Mouse (Mus musculus) liver, embryonic 12.5 days (tissue): ENCODE data around the gene Lbx2. TPM values are rescaled to one million over a fixed set of nuclear protein-coding genes. Genes with fewer than 3 reads are reported as not detected.
A peak's percentile ranks its signal among the peaks of the same experiment; 100 is the strongest.

Source experiments
- ATAC-seq: fragments of 200-750 bp; cut with Nextera tagmentation; 2 replicates; pipeline ENCODE4 v1.8.0; 2017; ENCODE audit warnings: moderate number of reproducible peaks, mild to moderate bottlenecking, moderate library complexity
- H3K27ac ChIP-seq: fragments of 300-500 bp; sonication (generic); 2 replicates; pipeline ENCODE4 v1.5.1; 2016; ENCODE audit warnings: mild to moderate bottlenecking
- H3K27me3 ChIP-seq: fragments of 300-500 bp; sonication (generic); replicated peaks from 2 replicates; pipeline ENCODE4 v1.6.1; 2016; ENCODE audit warnings: mild to moderate bottlenecking, moderate library complexity
- H3K36me3 ChIP-seq: fragments of 300-500 bp; sonication (generic); 2 replicates; pipeline ENCODE4 v1.6.1; 2016; ENCODE audit warnings: mild to moderate bottlenecking, moderate library complexity
- H3K4me1 ChIP-seq: fragments of 300-500 bp; sonication (generic); 2 replicates; pipeline ENCODE4 v1.6.1; 2016
- H3K4me2 ChIP-seq: fragments of 300-500 bp; sonication (generic); 2 replicates; pipeline ENCODE4 v1.6.1; 2016; ENCODE audit warnings: mild to moderate bottlenecking, moderate library complexity
- H3K4me3 ChIP-seq: fragments of 300-500 bp; sonication (generic); 2 replicates; pipeline ENCODE4 v1.5.1; 2016; ENCODE audit warnings: mild to moderate bottlenecking, moderate library complexity
- H3K9ac ChIP-seq: fragments of 300-500 bp; sonication (generic); 2 replicates; pipeline ENCODE4 v1.6.1; 2016; ENCODE audit warnings: mild to moderate bottlenecking, moderate library complexity
- H3K9me3 ChIP-seq: fragments of 300-500 bp; sonication (generic); replicated peaks from 2 replicates; pipeline ENCODE4 v1.6.1; 2016; ENCODE audit warnings: mild to moderate bottlenecking, moderate library complexity
- WGBS: fragments of 180-500 bp; shearing (Covaris S2); methylation state at CpG from one replicate; pipeline ENCODE4 v1.1.7; 2016; ENCODE audit not compliant: insufficient replicate concordance; 5-methylcytosine and 5-hydroxymethylcytosine counted together
- polyA plus RNA-seq: library from polyadenylated mRNA; unstranded; fragments of >200 nt; fragmentation: Nextera tagmentation; extraction: Ambion mirVana; gene quantifications from 2 replicates; pipeline ENCODE4 v1.2.1, GENCODE M21; 2016

The Lbx2 gene
- polyA plus RNA-seq, 1 experiment from 2014 or later: 0.25 TPM

- Histone ChIP-seq H3K27me3 (no peaks in the 10 kb centered on the region), H3K9ac (peak overlapping the region; percentile 96), H3K9me3 (no peaks in the 10 kb centered on the region), H3K4me1 (peaks cover 77% of the 10 kb centered on the region), H3K27ac (peak overlapping the region; percentile 88), H3K4me3 (peak overlapping the region; percentile 86), H3K4me2 (peak overlapping the region; percentile 95), H3K36me3 (peaks cover 34% of the 10 kb centered on the region)
- WGBS: 71% methylated on average over 11 of the region's 11 CpGs
- no peak for ATAC-seq
Observed at GRCm38 (mm10) chr6:83116373-83117164, 30.4 kb downstream of the Lbx2 start.

GRCm38 (mm10) chr6:83117165-83117438, 30.9 kb downstream of the Lbx2 start:
- no peak for ATAC-seq
- Histone ChIP-seq H3K4me1 (peaks cover 73% of the 10 kb centered on the region), H3K9ac (peak overlapping the region; percentile 96; the same call in 1 of the 2 replicates), H3K4me3 (no peak overlapping the region), H3K27me3 (no peaks in the 10 kb centered on the region), H3K9me3 (no peaks in the 10 kb centered on the region), H3K4me2 (peak overlapping the region; percentile 95), H3K36me3 (peaks cover 33% of the 10 kb centered on the region), H3K27ac (peak overlapping the region; percentile 88; the same call in 1 of the 2 replicates)
- WGBS: 87% methylated on average over 4 of the region's 4 CpGs

- H3K27ac ChIP-seq: 0 out of 2 replicates have a peak overlapping the region, but pooled peaks have one; percentile 42
- no peak overlapping the region for H3K9ac ChIP-seq
- H3K27me3 ChIP-seq: no peaks in the 10 kb centered on the region
- no peaks in the 10 kb centered on the region for H3K9me3 ChIP-seq
- H3K4me2 ChIP-seq: peak overlapping the region; percentile 95; the same call in 1 of the 2 replicates
- ATAC-seq: no peak
- H3K4me1 ChIP-seq: peaks cover 74% of the 10 kb centered on the region
- peaks cover 33% of the 10 kb centered on the region for H3K36me3 ChIP-seq
- no peak overlapping the region for H3K4me3 ChIP-seq
- 85% methylated on average over 13 of the region's 13 CpGs for WGBS
Observed at GRCm38 (mm10) chr6:83117616-83118015, 31.4 kb downstream of the Lbx2 start.

GRCm38 (mm10) chr6:83118369-83118768, 32.2 kb downstream of the Lbx2 start:
- Histone ChIP-seq H3K36me3 (peaks cover 38% of the 10 kb centered on the region), H3K27me3 (no peaks in the 10 kb centered on the region), H3K4me3 (no peak overlapping the region), H3K27ac (peak overlapping the region; percentile 0; the same call in 1 of the 2 replicates), H3K4me2 (no peak overlapping the region), H3K4me1 (peaks cover 80% of the 10 kb centered on the region), H3K9ac (no peak overlapping the region), H3K9me3 (no peaks in the 10 kb centered on the region)
- ATAC-seq: no peak
- WGBS: 79% methylated on average over 11 of the region's 11 CpGs

GRCm38 (mm10) chr6:83118825-83119733, 32.9 kb downstream of the Lbx2 start:
- peaks cover 80% of the 10 kb centered on the region for H3K4me1 ChIP-seq

GRCm38 (mm10) chr6:83119734-83120051, 33.5 kb downstream of the Lbx2 start:
- Histone ChIP-seq H3K9ac (peak overlapping the region; percentile 88), H3K4me1 (peaks cover 79% of the 10 kb centered on the region), H3K4me2 (peak overlapping the region; percentile 95), H3K27me3 (no peaks in the 10 kb centered on the region), H3K27ac (peak overlapping the region; percentile 96), H3K4me3 (peak overlapping the region; percentile 74), H3K9me3 (no peaks in the 10 kb centered on the region), H3K36me3 (peaks cover 42% of the 10 kb centered on the region)
- 77% methylated on average over 7 of the region's 7 CpGs for WGBS
- ATAC-seq: no peak

More at GRCm38 (mm10) chr6:83118825-83119733, 32.9 kb downstream of the Lbx2 start:
- no peaks in the 10 kb centered on the region for H3K27me3 ChIP-seq
- ATAC-seq: no peak
- peaks cover 42% of the 10 kb centered on the region for H3K36me3 ChIP-seq
- H3K9ac ChIP-seq: peak overlapping the region; percentile 88; the same call in 1 of the 2 replicates
- peak overlapping the region; percentile 96 for H3K27ac ChIP-seq
- peak overlapping the region; percentile 95 for H3K4me2 ChIP-seq
- no peaks in the 10 kb centered on the region for H3K9me3 ChIP-seq
- WGBS: 67% methylated on average over 14 of the region's 14 CpGs
- H3K4me3 ChIP-seq: 0 out of 2 replicates have a peak overlapping the region, but pooled peaks have one; percentile 74

GRCm38 (mm10) chr6:83120930-83121862, 35.0 kb downstream of the Lbx2 start, which contains the start of gene Wbp1:
Gene Wbp1, minus strand, starts transcription at chr6:83121559.
- H3K27me3 ChIP-seq: no peaks in the 10 kb centered on the region
- peaks cover 42% of the 10 kb centered on the region for H3K36me3 ChIP-seq
- no peaks in the 10 kb centered on the region for H3K9me3 ChIP-seq
- peak within 1 kb of the TSS; percentile 96 for H3K27ac ChIP-seq
- H3K9ac ChIP-seq: peak within 1 kb of the TSS; percentile 88
- peak within 1 kb of the TSS; percentile 74 for H3K4me3 ChIP-seq
- H3K4me1 ChIP-seq: peaks cover 78% of the 10 kb centered on the region
- H3K4me2 ChIP-seq: peak within 1 kb of the TSS; percentile 95
- WGBS: under 1% methylated on average over 38 of the region's 38 CpGs
- peak; percentile 90 for ATAC-seq

- ATAC-seq: peak; percentile 40
- H3K4me1 ChIP-seq: peaks cover 69% of the 10 kb centered on the region
Observed at GRCm38 (mm10) chr6:83121863-83122710, 35.9 kb downstream of the Lbx2 start.

GRCm38 (mm10) chr6:83122961-83123360, 36.8 kb downstream of the Lbx2 start:
- WGBS: 92% methylated on average over 5 of the region's 5 CpGs
- peak overlapping the region; percentile 88; the same call in 1 of the 2 replicates for H3K9ac ChIP-seq
- peaks cover 60% of the 10 kb centered on the region for H3K4me1 ChIP-seq
- no peaks in the 10 kb centered on the region for H3K27me3 ChIP-seq
- no peaks in the 10 kb centered on the region for H3K9me3 ChIP-seq
- no peak overlapping the region; the same call in 1 of the 2 replicates for H3K27ac ChIP-seq
- H3K4me3 ChIP-seq: peak overlapping the region; percentile 74
- H3K4me2 ChIP-seq: peak overlapping the region; percentile 95
- H3K36me3 ChIP-seq: peaks cover 27% of the 10 kb centered on the region
- no peak for ATAC-seq

More at GRCm38 (mm10) chr6:83121863-83122710, 35.9 kb downstream of the Lbx2 start:
- H3K27me3 ChIP-seq: no peaks in the 10 kb centered on the region
- peak overlapping the region; percentile 74 for H3K4me3 ChIP-seq
- H3K36me3 ChIP-seq: peaks cover 36% of the 10 kb centered on the region
- H3K27ac ChIP-seq: peak overlapping the region; percentile 96
- H3K9me3 ChIP-seq: no peaks in the 10 kb centered on the region
- H3K4me2 ChIP-seq: peak overlapping the region; percentile 95
- H3K9ac ChIP-seq: peak overlapping the region; percentile 88
- WGBS: 2% methylated on average over 52 of the region's 52 CpGs

- WGBS: under 1% methylated on average over 30 of the region's 30 CpGs
- Histone ChIP-seq H3K4me2 (peak overlapping the region; percentile 93), H3K4me1 (peaks cover 43% of the 10 kb centered on the region), H3K9me3 (no peaks in the 10 kb centered on the region), H3K27ac (peak overlapping the region; percentile 89), H3K27me3 (no peaks in the 10 kb centered on the region), H3K4me3 (peak overlapping the region; percentile 87), H3K9ac (peak overlapping the region; percentile 87), H3K36me3 (peaks cover 9% of the 10 kb centered on the region)
- peak; percentile 9; the same call in 1 of the 2 replicates for ATAC-seq
Observed at GRCm38 (mm10) chr6:83124851-83125312, 38.7 kb downstream of the Lbx2 start.
